ENCODE assay signal across 8 mouse cellular contexts in genomic region chr5:67669436-67669896, GRCm38 (mm10).
DNase-seq lines count a peak whose midpoint lies in the region; ATAC-seq and TF ChIP-seq lines count a peak whose summit lies in the region.

No protein-coding gene starts in this region.

- peaks cover 1% of the 10 kb centered on the region for H3K4me1 ChIP-seq in heart, adult 2 months (ENCODE audit: control insufficient read depth, insufficient read depth, low read length)
- H3K4me1 ChIP-seq in heart, embryonic 12.5 days (replicated peaks), result no peaks in the 10 kb centered on the region

- TF ChIP-seq CTCF in heart, adult 2 months (IDR thresholded peaks at IDR 0.05), result no peak

- H3K79me2 ChIP-seq in heart, adult 2 months (replicated peaks; ENCODE audit: control insufficient read depth, insufficient read depth, low read length), result no peaks in the 10 kb centered on the region

- no peak overlapping the region for H3K9ac ChIP-seq in heart, adult 2 months (ENCODE audit: low read depth, low read length)
- no peak overlapping the region for H3K9ac ChIP-seq in heart, embryonic 12.5 days

- peak overlapping the region; percentile 51; the same call in 1 of the 2 replicates for H3K27ac ChIP-seq in heart, adult 2 months
- H3K27ac ChIP-seq in heart, embryonic 12.5 days (ENCODE audit: poor library complexity, severe bottlenecking), result no peak overlapping the region

- no peak for TF ChIP-seq POLR2A in heart, adult 2 months (IDR thresholded peaks at IDR 0.05; ENCODE audit: insufficient read depth, low read depth, low read length)

- peaks cover 6% of the 10 kb centered on the region for H3K36me3 ChIP-seq in heart, adult 2 months (ENCODE audit: control insufficient read depth, insufficient read depth, low read length)
- H3K36me3 ChIP-seq in heart, embryonic 12.5 days, result no peaks in the 10 kb centered on the region

- no peak overlapping the region for H3K4me3 ChIP-seq in heart, adult 2 months
- H3K4me3 ChIP-seq in heart, embryonic 12.5 days, result no peak overlapping the region

- TF ChIP-seq EP300 in heart, adult 2 months (IDR thresholded peaks at IDR 0.05; ENCODE audit: insufficient read depth, low read depth, low read length), result no peak

- H3K4me2 ChIP-seq in heart, embryonic 12.5 days, result no peak overlapping the region

- ATAC-seq in heart, embryonic 12.5 days (ENCODE audit: insufficient number of reproducible peaks, low FRiP score), result no peak
- peak; percentile 16; the same call in 1 of the 2 replicates for ATAC-seq in common myeloid progenitor, adult 5-6 weeks (replicated peaks; ENCODE audit: low read depth, poor library complexity, severe bottlenecking)
- no peak for ATAC-seq in megakaryocyte-erythroid progenitor cell, adult 5-6 weeks (replicated peaks; ENCODE audit: low FRiP score, low TSS enrichment, poor library complexity, severe bottlenecking)

- H3K27me3 ChIP-seq in heart, adult 2 months (ENCODE audit: control insufficient read depth, insufficient read depth, low read length), result no peaks in the 10 kb centered on the region
- H3K27me3 ChIP-seq in heart, embryonic 12.5 days (replicated peaks), result no peaks in the 10 kb centered on the region

- intact Hi-C loops in heart, adult 2 months (cut with DNase I), result loop anchor here (2.0 kb wide), 1 partner anchor 57 kb away; no protein-coding TSS in a partner anchor

- H3K9me3 ChIP-seq in heart, embryonic 12.5 days (replicated peaks), result no peaks in the 10 kb centered on the region

- WGBS in heart, adult 2 months, result 34% methylated on average over 13 of the region's 13 CpGs
- WGBS in heart, embryonic 12.5 days, result 73% methylated on average over 13 of the region's 13 CpGs

- DNase-seq in heart, adult 2 months, result peak; percentile 34 to 35
- peak; percentile 22 for DNase-seq in adrenal gland, postnatal 25 days
- peak; percentile 27 for DNase-seq in kidney, postnatal 10 days
- no peak for DNase-seq in adipocyte (ENCODE audit: low spot score)
- no peak for DNase-seq in thymus, adult 18-20 months

Comparison
In these comparisons a context has a peak if more than half of its experiments do, and no peak if none do; other contexts are left out.
1. DNase-seq: peak in heart, adult 2 months (2 of 2), adrenal gland, postnatal 25 days (single experiment) and kidney, postnatal 10 days (single experiment); none in adipocyte (single experiment) and thymus, adult 18-20 months (0 of 2).